Mouse (Mus musculus): Measurements from ENCODE around the gene Bloc1s5. TPM values are rescaled to one million over a fixed set of nuclear protein-coding genes. Genes with fewer than 3 reads are reported as not detected.

Gene Bloc1s5
- polyA plus RNA-seq, 1 experiment = 11.3 TPM

DNA sequence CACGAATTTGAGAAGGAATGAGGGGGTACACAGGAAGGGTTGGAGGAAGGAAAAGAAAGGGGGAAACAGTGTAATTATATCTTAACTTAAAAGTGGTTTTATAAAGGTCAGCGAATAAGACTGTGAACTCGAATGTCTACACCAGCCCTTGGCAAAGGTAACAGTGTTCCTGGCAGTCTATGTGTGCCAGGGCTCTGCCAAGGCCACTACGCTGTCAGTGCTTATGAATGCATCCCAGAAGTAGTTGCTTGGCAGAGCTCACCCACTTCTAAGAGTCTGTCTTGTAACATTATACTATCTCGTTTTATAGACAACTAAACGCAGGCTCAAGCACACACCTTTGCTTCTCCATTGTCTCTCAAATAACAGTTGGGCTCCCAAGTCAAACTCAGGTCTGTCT lies 29.6 kb downstream of the Bloc1s5 start:
- TF ChIP-seq CTCF (IDR thresholded peaks at IDR 0.05; ENCODE audit: borderline replicate concordance, insufficient read depth, low read depth, low read length) (no peak), POLR2A (IDR thresholded peaks at IDR 0.05; ENCODE audit: borderline replicate concordance, insufficient read depth, low read length) (no peak)
- no peaks in the 10 kb centered on the region for H3K4me1 ChIP-seq (ENCODE audit: control insufficient read depth, insufficient read depth, low read length)
- 26% methylated on average over 6 of the region's 6 CpGs for WGBS
- H3K27me3 ChIP-seq (ENCODE audit: control insufficient read depth, insufficient read depth, low read length) = no peaks in the 10 kb centered on the region
- no peak for DNase-seq
- H3K4me3 ChIP-seq (replicated peaks; ENCODE audit: insufficient read depth, low read depth, low read length) = no peak overlapping the region
- H3K27ac ChIP-seq (ENCODE audit: insufficient read depth, low read length) = no peak overlapping the region

DNA sequence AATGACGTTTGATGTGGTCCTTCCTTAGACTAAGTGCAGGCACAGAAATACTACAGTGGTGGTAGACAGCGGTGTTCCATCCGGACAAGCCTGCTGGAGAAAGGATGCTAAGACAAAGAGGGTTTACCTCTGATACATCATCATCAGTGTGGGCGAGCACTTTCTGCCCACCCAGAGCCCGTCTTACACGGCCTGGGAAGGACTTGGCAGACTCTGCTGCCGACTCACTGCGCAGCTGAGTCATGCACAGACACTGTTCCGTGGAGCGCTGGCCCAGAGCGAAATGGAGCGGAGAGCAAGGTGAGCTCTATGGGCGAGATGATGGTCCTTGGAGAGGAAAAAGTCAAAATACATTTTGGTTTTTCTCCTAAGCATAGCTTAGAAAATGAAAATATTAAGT lies 31.9 kb downstream of the Bloc1s5 start:
- 84% methylated on average over 13 of the region's 13 CpGs for WGBS
- H3K27me3 ChIP-seq (ENCODE audit: control insufficient read depth, insufficient read depth, low read length) = no peaks in the 10 kb centered on the region
- no peaks in the 10 kb centered on the region for H3K4me1 ChIP-seq (ENCODE audit: control insufficient read depth, insufficient read depth, low read length)
- no peak for DNase-seq
- no peak overlapping the region for H3K4me3 ChIP-seq (replicated peaks; ENCODE audit: insufficient read depth, low read depth, low read length)
- H3K27ac ChIP-seq (ENCODE audit: insufficient read depth, low read length) = no peak overlapping the region
- TF ChIP-seq POLR2A (IDR thresholded peaks at IDR 0.05; ENCODE audit: borderline replicate concordance, insufficient read depth, low read length) = no peak
- TF ChIP-seq CTCF (IDR thresholded peaks at IDR 0.05; ENCODE audit: borderline replicate concordance, insufficient read depth, low read depth, low read length) = no peak

DNA sequence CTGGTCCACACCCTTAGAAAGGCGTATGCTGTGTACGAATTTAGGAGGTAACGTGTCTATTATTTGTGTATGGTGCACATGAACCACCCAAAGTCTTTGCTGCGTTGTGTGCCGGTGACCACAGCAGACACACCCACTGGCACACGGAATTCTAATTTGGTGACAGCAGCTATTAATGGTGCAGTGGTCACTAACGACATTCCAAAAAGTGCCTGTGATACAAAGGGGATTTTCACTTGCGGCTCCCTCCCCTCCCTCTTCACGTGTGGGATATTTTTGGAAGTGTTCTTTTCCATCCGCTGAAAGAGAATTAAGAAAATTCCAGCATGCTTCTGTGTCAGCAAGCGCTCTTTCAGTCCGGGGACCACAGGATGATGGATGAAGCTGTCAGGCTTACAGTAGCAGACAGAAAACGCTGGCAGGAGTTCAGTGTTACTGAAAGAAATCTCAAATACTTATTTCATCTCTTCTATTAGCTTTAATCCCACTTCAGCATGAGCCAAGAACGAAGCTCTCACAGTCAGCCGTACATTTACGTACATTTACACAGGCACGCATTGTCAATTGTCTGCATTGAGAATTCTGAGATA lies 32.6 kb downstream of the Bloc1s5 start:
- H3K27ac ChIP-seq (ENCODE audit: insufficient read depth, low read length) = no peak overlapping the region
- no peaks in the 10 kb centered on the region for H3K27me3 ChIP-seq (ENCODE audit: control insufficient read depth, insufficient read depth, low read length)
- no peaks in the 10 kb centered on the region for H3K4me1 ChIP-seq (ENCODE audit: control insufficient read depth, insufficient read depth, low read length)
- WGBS = 84% methylated on average over 17 of the region's 17 CpGs
- no peak for DNase-seq
- TF ChIP-seq POLR2A (IDR thresholded peaks at IDR 0.05; ENCODE audit: borderline replicate concordance, insufficient read depth, low read length) = no peak
- no peak for TF ChIP-seq CTCF (IDR thresholded peaks at IDR 0.05; ENCODE audit: borderline replicate concordance, insufficient read depth, low read depth, low read length)
- no peak overlapping the region for H3K4me3 ChIP-seq (replicated peaks; ENCODE audit: insufficient read depth, low read depth, low read length)

DNA sequence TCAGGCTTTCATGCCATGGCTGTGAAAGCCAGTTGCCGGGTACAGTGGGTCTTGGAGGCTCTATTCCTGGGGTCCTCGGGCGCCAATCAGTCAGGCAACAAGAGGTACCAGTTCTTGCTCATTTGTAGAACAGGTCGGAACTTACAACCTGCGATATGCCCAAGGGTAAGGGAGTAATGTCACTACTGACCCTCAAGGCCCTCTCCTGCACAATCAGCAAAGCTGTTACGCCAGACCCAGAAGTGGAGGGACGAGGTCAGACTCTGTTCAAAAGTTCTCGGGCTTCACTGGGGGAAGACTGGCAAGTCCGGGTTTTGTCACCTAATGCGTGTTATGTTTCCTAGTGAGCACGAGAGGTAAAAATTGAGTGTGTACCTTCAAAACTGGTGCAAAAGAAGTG lies 34.1 kb downstream of the Bloc1s5 start:
- Histone ChIP-seq H3K4me1 (ENCODE audit: control insufficient read depth, insufficient read depth, low read length) (no peaks in the 10 kb centered on the region), H3K4me3 (replicated peaks; ENCODE audit: insufficient read depth, low read depth, low read length) (no peak overlapping the region), H3K27ac (ENCODE audit: insufficient read depth, low read length) (no peak overlapping the region), H3K27me3 (ENCODE audit: control insufficient read depth, insufficient read depth, low read length) (no peaks in the 10 kb centered on the region)
- WGBS = 89% methylated on average over 11 of the region's 11 CpGs
- no peak for DNase-seq
- TF ChIP-seq POLR2A (IDR thresholded peaks at IDR 0.05; ENCODE audit: borderline replicate concordance, insufficient read depth, low read length) = no peak
- TF ChIP-seq CTCF (IDR thresholded peaks at IDR 0.05; ENCODE audit: borderline replicate concordance, insufficient read depth, low read depth, low read length) = no peak

DNA sequence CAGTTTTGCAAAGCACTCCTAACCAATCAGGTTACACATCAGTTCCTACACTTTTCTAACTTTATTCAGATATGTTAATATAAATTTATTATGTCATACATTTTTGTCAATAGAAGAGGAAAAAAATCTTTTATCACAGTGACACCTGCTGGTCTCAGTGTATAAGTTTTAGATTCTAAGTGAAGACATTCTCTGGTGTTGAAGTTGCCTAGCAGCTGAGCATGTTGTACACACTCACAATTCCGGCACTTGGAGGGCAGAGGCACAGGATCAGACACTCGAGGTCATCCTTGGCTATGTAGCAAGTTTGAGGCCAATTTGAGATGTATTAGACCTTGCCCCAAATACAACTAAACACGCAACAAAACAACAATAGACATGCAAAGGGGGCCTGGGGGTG lies 37.8 kb downstream of the Bloc1s5 start:
- TF ChIP-seq POLR2A (IDR thresholded peaks at IDR 0.05; ENCODE audit: borderline replicate concordance, insufficient read depth, low read length) (no peak), CTCF (IDR thresholded peaks at IDR 0.05; ENCODE audit: borderline replicate concordance, insufficient read depth, low read depth, low read length) (no peak)

DNA sequence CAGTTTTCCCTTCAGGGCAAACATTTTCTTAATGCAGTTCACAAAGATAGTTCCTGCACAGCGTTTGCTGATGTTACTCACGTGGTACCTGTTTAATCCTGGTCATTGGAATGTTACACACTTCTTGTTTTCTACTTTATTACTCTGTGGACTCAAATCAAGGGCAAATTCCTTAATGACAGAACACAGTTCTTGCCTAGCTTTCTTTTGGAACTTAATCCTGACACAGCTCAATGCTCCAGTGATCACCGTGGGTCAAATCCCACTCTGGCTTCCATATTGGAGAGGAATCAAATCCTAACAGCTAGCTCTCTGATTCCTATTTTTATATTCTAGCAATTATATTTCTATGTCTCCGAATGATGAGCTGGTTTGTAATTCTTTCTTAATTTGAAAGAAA lies 38.4 kb downstream of the Bloc1s5 start:
- H3K4me3 ChIP-seq (replicated peaks; ENCODE audit: insufficient read depth, low read depth, low read length) = no peak overlapping the region
- TF ChIP-seq POLR2A (IDR thresholded peaks at IDR 0.05; ENCODE audit: borderline replicate concordance, insufficient read depth, low read length) (no peak), CTCF (IDR thresholded peaks at IDR 0.05; ENCODE audit: borderline replicate concordance, insufficient read depth, low read depth, low read length) (no peak)
- DNase-seq = no peak
- no peak overlapping the region for H3K27ac ChIP-seq (ENCODE audit: insufficient read depth, low read length)
- no peaks in the 10 kb centered on the region for H3K4me1 ChIP-seq (ENCODE audit: control insufficient read depth, insufficient read depth, low read length)
- no peaks in the 10 kb centered on the region for H3K27me3 ChIP-seq (ENCODE audit: control insufficient read depth, insufficient read depth, low read length)
- WGBS = 86% methylated on average over 4 of the region's 4 CpGs

More for the DNA sequence above, 37.8 kb downstream of the Bloc1s5 start:
- Histone ChIP-seq H3K4me3 (replicated peaks; ENCODE audit: insufficient read depth, low read depth, low read length) (no peak overlapping the region), H3K4me1 (ENCODE audit: control insufficient read depth, insufficient read depth, low read length) (no peaks in the 10 kb centered on the region), H3K27ac (ENCODE audit: insufficient read depth, low read length) (no peak overlapping the region), H3K27me3 (ENCODE audit: control insufficient read depth, insufficient read depth, low read length) (no peaks in the 10 kb centered on the region)
- WGBS = 48% methylated on average over 3 of the region's 3 CpGs
- no peak for DNase-seq

DNA sequence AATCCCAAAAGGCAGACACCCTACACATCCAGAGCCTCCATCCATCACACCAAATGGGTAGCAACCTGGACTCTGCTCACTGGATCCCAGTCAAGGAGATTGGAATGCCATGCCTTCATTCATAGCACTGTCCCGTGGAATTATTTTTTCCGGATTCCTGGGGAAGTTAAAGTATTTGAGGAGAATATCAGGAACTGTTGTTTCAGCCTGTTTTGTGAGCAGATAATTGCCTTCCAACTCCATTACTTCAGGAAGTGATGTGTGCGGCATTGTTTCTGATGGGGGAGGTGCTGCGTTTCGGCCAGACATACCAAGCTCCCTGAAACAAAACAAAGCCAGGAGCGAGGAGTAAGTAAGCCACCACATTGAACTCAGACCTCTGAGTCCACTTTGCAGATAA lies 41.8 kb downstream of the Bloc1s5 start:
- Histone ChIP-seq H3K4me1 (ENCODE audit: control insufficient read depth, insufficient read depth, low read length) (peaks cover 2% of the 10 kb centered on the region; the same call in 1 of the 2 replicates), H3K27ac (ENCODE audit: insufficient read depth, low read length) (no peak overlapping the region), H3K4me3 (replicated peaks; ENCODE audit: insufficient read depth, low read depth, low read length) (no peak overlapping the region), H3K27me3 (ENCODE audit: control insufficient read depth, insufficient read depth, low read length) (no peaks in the 10 kb centered on the region)
- TF ChIP-seq CTCF (IDR thresholded peaks at IDR 0.05; ENCODE audit: borderline replicate concordance, insufficient read depth, low read depth, low read length) = no peak
- no peak for TF ChIP-seq POLR2A (IDR thresholded peaks at IDR 0.05; ENCODE audit: borderline replicate concordance, insufficient read depth, low read length)
- 68% methylated on average over 6 of the region's 6 CpGs for WGBS
- no peak for DNase-seq

DNA sequence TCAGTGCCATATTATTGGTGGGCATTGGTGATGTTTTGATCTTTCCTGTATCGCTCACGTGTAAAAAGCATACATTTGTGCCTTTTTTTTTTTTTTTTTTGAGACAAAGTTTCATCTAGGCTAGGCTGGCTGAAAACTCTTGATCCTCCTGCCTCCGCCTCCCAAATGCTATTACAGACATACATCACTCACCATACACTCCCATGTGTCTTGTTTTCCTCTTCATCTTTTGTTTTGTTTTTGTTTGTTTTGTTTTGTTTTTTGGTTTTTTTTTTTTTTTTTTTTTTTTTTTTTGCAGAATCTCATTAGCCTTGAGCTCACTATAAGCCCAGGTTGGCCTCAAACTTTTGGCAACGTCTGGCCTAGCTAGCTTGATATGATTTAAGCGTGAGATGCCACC lies 47.6 kb downstream of the Bloc1s5 start:
- Histone ChIP-seq H3K4me1 (ENCODE audit: control insufficient read depth, insufficient read depth, low read length) (peaks cover 2% of the 10 kb centered on the region; the same call in 1 of the 2 replicates), H3K27ac (ENCODE audit: insufficient read depth, low read length) (no peak overlapping the region), H3K27me3 (ENCODE audit: control insufficient read depth, insufficient read depth, low read length) (no peaks in the 10 kb centered on the region), H3K4me3 (replicated peaks; ENCODE audit: insufficient read depth, low read depth, low read length) (no peak overlapping the region)
- WGBS = 89% methylated on average over 5 of the region's 5 CpGs
- TF ChIP-seq POLR2A (IDR thresholded peaks at IDR 0.05; ENCODE audit: borderline replicate concordance, insufficient read depth, low read length) = no peak
- no peak for TF ChIP-seq CTCF (IDR thresholded peaks at IDR 0.05; ENCODE audit: borderline replicate concordance, insufficient read depth, low read depth, low read length)
- DNase-seq = no peak
